Mouse (Mus musculus): ENCODE measurements around the gene Hoxc11. TPM values are rescaled to one million over a fixed set of nuclear protein-coding genes. Genes with fewer than 3 reads are reported as not detected.

Hoxc11 gene
- total RNA-seq, 2 experiments from 2014 or later: not detected

GRCm38 (mm10) chr15:102999183-102999831, 45.1 kb downstream of the Hoxc11 start:
- no peak for ATAC-seq (replicated peaks; ENCODE audit: low FRiP score, poor library complexity, severe bottlenecking)

GRCm38 (mm10) chr15:102999955-103000354, 45.7 kb downstream of the Hoxc11 start:
- no peak for ATAC-seq (replicated peaks; ENCODE audit: low FRiP score, poor library complexity, severe bottlenecking)

- no peak for ATAC-seq (replicated peaks; ENCODE audit: low FRiP score, poor library complexity, severe bottlenecking)
These were observed 46.3 kb downstream of the Hoxc11 start for GRCm38 (mm10) chr15:103000501-103000901.

- no peak for ATAC-seq (replicated peaks; ENCODE audit: low FRiP score, poor library complexity, severe bottlenecking)
These were observed 47.1 kb downstream of the Hoxc11 start for GRCm38 (mm10) chr15:103001370-103001769.

- no peak for ATAC-seq (replicated peaks; ENCODE audit: low FRiP score, poor library complexity, severe bottlenecking)
These were observed 47.9 kb downstream of the Hoxc11 start for GRCm38 (mm10) chr15:103002156-103002555.

- no peak for ATAC-seq (replicated peaks; ENCODE audit: low FRiP score, poor library complexity, severe bottlenecking)
These were observed 48.7 kb downstream of the Hoxc11 start for GRCm38 (mm10) chr15:103002821-103003448.

- no peak for ATAC-seq (replicated peaks; ENCODE audit: low FRiP score, poor library complexity, severe bottlenecking)
These were observed 51.1 kb downstream of the Hoxc11 start for GRCm38 (mm10) chr15:103005308-103005707.

GRCm38 (mm10) chr15:103005797-103006196, 51.6 kb downstream of the Hoxc11 start:
- ATAC-seq (replicated peaks; ENCODE audit: low FRiP score, poor library complexity, severe bottlenecking): no peak

GRCm38 (mm10) chr15:103006326-103006725, 52.1 kb downstream of the Hoxc11 start:
- ATAC-seq (replicated peaks; ENCODE audit: low FRiP score, poor library complexity, severe bottlenecking): no peak

Other genes with a start within 250 kb of the Hoxc11 start
- 17.6 and 21.6 TPM in 2 replicates for gene Calcoco1, start 232.2 kb upstream of the Hoxc11 start, total RNA-seq (2015; ENCODE audit: low replicate concordance)
- 34.1 and 40.8 TPM in 2 replicates for gene Calcoco1, start 232.2 kb upstream of the Hoxc11 start, total RNA-seq (2017; ENCODE audit: low replicate concordance)
- not detected in 2 replicates for gene Hoxc13, start 33.3 kb upstream of the Hoxc11 start, total RNA-seq (2015; ENCODE audit: low replicate concordance)
- gene Hoxc13, start 33.3 kb upstream of the Hoxc11 start, total RNA-seq (2017; ENCODE audit: low replicate concordance): not detected in 2 replicates
- not detected in 2 replicates for gene Hoxc12, start 17.7 kb upstream of the Hoxc11 start, total RNA-seq (2015; ENCODE audit: low replicate concordance)
- gene Hoxc12, start 17.7 kb upstream of the Hoxc11 start, total RNA-seq (2017; ENCODE audit: low replicate concordance): not detected in 2 replicates
- gene Hoxc10, start 12.4 kb downstream of the Hoxc11 start, total RNA-seq (2015; ENCODE audit: low replicate concordance): not detected in 2 replicates
- gene Hoxc10, start 12.4 kb downstream of the Hoxc11 start, total RNA-seq (2017; ENCODE audit: low replicate concordance): not detected in 2 replicates
- gene Hoxc5, start 13.0 kb downstream of the Hoxc11 start, total RNA-seq (2015; ENCODE audit: low replicate concordance): not detected in 2 replicates
- not detected in 2 replicates for gene Hoxc5, start 13.0 kb downstream of the Hoxc11 start, total RNA-seq (2017; ENCODE audit: low replicate concordance)
- gene Hoxc9, start 22.0 kb downstream of the Hoxc11 start, total RNA-seq (2015; ENCODE audit: low replicate concordance): not detected in 2 replicates
- not detected in 2 replicates for gene Hoxc9, start 22.0 kb downstream of the Hoxc11 start, total RNA-seq (2017; ENCODE audit: low replicate concordance)
- not detected in 2 replicates for gene Hoxc8, start 36.2 kb downstream of the Hoxc11 start, total RNA-seq (2015; ENCODE audit: low replicate concordance)
- not detected in 2 replicates for gene Hoxc8, start 36.2 kb downstream of the Hoxc11 start, total RNA-seq (2017; ENCODE audit: low replicate concordance)
- 1.1 TPM in 1 of 2 replicates, not detected in the other for gene Hoxc6, start 43.8 kb downstream of the Hoxc11 start, total RNA-seq (2015; ENCODE audit: low replicate concordance)
- not detected in 2 replicates for gene Hoxc6, start 43.8 kb downstream of the Hoxc11 start, total RNA-seq (2017; ENCODE audit: low replicate concordance)
- gene Hoxc4, start 64.5 kb downstream of the Hoxc11 start, total RNA-seq (2015; ENCODE audit: low replicate concordance): not detected in 2 replicates
- gene Hoxc4, start 64.5 kb downstream of the Hoxc11 start, total RNA-seq (2017; ENCODE audit: low replicate concordance): not detected in 2 replicates
- gene Smug1, start 212.7 kb downstream of the Hoxc11 start, total RNA-seq (2015; ENCODE audit: low replicate concordance): 3.6 TPM in 1 of 2 replicates, not detected in the other
- gene Smug1, start 212.7 kb downstream of the Hoxc11 start, total RNA-seq (2017; ENCODE audit: low replicate concordance): 0.26 and 0.91 TPM in 2 replicates

All from erythroid progenitor cell, adult 5-6 weeks (primary cell).